Mouse (Mus musculus): ENCODE measurements around the gene Fbxl15. TPM values are rescaled to one million over a fixed set of nuclear protein-coding genes. Genes with fewer than 3 reads are reported as not detected.

Fbxl15 gene
- total and polyA plus RNA-seq, 2 experiments from 2014 or later = 54.2 to 71.4 TPM

DNA sequence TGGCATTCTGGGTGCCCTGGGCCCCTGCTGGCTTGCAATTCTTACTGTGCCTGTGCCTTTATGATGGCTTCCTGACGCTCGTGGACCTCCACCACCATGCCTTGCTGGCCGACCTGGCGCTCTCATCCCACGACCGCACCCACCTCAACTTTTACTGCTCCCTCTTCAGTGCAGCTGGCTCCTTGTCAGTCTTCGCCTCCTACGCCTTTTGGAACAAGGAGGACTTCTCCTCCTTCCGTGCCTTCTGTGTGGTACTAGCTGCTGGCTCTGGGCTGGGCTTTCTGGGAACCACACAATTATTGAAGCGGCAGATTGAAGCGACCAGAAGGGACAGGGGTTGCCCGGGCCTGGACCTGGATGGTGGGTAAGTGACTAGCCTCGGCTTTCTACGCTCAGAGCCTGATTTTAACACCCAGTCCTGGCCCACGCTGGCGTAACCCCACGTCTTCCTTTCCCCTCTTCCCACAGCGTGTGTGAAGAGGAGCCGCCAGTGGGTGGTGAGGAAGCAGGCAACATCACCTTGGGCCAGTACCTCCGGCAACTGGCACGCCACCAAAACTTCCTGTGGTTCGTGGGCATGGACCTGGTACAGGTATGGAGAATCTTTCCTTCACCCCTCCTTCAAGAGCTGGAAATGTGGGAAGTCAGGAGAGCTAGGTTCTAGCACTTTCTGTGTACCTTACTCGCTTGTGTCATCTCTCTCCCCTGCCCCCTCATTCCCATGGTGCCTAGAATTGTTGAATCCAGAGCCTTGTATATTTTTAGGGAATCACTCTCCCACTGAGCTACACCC is 40.0 kb downstream of the Fbxl15 start:
- Histone ChIP-seq H3K27me3 (ENCODE audit: insufficient read depth, low read length) (no peaks in the 10 kb centered on the region), H3K36me3 (ENCODE audit: insufficient read depth, low read length) (no peaks in the 10 kb centered on the region), H3K27ac (no peak overlapping the region), H3K4me2 (ENCODE audit: low read depth, low read length) (no peak overlapping the region), H3K4me3 (ENCODE audit: low read length) (no peak overlapping the region), H3K9me3 (ENCODE audit: low read length) (no peaks in the 10 kb centered on the region), H3K4me1 (ENCODE audit: insufficient read depth, low read length) (no peaks in the 10 kb centered on the region), H3K9ac (replicated peaks; ENCODE audit: low read length) (no peak overlapping the region)
- 89% methylated on average over 23 of the region's 23 CpGs for WGBS
- TF ChIP-seq CTCF (IDR thresholded peaks at IDR 0.05; ENCODE audit: low read depth) = no peak
- ATAC-seq (no peak), DNase-seq (ENCODE audit: low spot score) (no peak)

DNA sequence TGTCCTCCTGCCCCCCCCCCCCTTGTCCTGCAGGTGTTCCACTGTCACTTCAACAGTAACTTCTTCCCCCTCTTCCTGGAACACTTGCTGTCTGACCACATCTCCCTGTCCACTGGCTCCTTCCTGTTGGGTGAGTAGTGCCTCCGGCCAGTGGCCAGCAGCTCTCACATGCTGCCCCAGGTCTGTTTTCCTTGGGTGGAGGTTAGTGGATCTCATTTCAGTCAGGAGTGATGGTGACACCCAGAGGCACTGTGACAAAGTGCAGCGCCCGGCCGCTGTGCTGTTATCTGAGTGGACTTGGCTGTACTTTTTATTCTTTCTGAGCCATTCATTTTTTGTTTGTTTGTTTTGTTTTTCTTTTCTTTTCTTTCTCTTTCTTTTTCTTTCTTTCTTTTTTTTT is 41.2 kb downstream of the Fbxl15 start:
- Histone ChIP-seq H3K4me2 (ENCODE audit: low read depth, low read length) (no peak overlapping the region), H3K4me3 (ENCODE audit: low read length) (no peak overlapping the region), H3K4me1 (ENCODE audit: insufficient read depth, low read length) (no peaks in the 10 kb centered on the region), H3K36me3 (ENCODE audit: insufficient read depth, low read length) (no peaks in the 10 kb centered on the region), H3K27me3 (ENCODE audit: insufficient read depth, low read length) (no peaks in the 10 kb centered on the region), H3K9ac (replicated peaks; ENCODE audit: low read length) (no peak overlapping the region), H3K27ac (no peak overlapping the region), H3K9me3 (ENCODE audit: low read length) (no peaks in the 10 kb centered on the region)
- ATAC-seq (peak; percentile 78; the same call in 1 of the 2 replicates), DNase-seq (ENCODE audit: low spot score) (peak; percentile 78)
- peak; percentile 76 for TF ChIP-seq CTCF (IDR thresholded peaks at IDR 0.05; ENCODE audit: low read depth)
- whole genome bisulfite sequencing = 31% methylated on average over 4 of the region's 4 CpGs

DNA sequence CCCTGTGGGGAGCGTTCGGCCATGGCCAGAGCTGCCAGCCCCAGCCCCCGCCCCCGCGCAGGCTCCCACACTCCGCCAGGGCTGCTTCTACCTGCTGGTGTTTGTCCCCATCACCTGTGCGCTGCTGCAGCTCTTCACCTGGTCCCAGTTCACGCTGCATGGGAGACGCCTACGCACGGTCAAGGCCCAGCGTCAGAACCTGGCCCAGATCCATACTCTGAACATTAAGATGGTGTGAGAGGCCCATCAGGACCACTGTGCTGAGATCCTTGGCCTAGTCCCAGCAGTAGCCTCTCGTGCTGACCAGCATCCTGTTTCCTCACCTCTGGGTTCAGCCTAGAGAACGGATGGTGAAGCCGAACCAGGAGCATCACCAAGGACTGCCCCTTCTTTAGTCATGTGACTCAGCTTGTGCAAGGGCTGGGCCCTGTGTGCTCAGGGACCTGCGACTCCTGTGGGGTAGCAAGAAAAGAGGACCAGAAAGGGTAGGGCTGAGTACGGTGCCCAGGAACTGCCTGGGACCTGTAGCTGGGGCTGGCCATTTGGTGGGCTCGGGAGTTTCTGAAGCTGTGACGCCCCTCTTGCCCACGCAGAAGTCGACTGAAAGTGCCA is 46.6 kb downstream of the Fbxl15 start:
- Histone ChIP-seq H3K9me3 (ENCODE audit: low read length) (no peaks in the 10 kb centered on the region), H3K9ac (replicated peaks; ENCODE audit: low read length) (no peak overlapping the region; the same call in 1 of the 2 replicates), H3K4me3 (ENCODE audit: low read length) (no peak overlapping the region), H3K4me1 (ENCODE audit: insufficient read depth, low read length) (no peaks in the 10 kb centered on the region), H3K36me3 (ENCODE audit: insufficient read depth, low read length) (peaks cover 30% of the 10 kb centered on the region), H3K4me2 (ENCODE audit: low read depth, low read length) (no peak overlapping the region), H3K27me3 (ENCODE audit: insufficient read depth, low read length) (no peaks in the 10 kb centered on the region), H3K27ac (peak overlapping the region; percentile 58)
- ATAC-seq = no peak
- DNase-seq (ENCODE audit: low spot score) = no peak
- 42% methylated on average over 21 of the region's 21 CpGs for WGBS
- no peak for TF ChIP-seq CTCF (IDR thresholded peaks at IDR 0.05; ENCODE audit: low read depth)

DNA sequence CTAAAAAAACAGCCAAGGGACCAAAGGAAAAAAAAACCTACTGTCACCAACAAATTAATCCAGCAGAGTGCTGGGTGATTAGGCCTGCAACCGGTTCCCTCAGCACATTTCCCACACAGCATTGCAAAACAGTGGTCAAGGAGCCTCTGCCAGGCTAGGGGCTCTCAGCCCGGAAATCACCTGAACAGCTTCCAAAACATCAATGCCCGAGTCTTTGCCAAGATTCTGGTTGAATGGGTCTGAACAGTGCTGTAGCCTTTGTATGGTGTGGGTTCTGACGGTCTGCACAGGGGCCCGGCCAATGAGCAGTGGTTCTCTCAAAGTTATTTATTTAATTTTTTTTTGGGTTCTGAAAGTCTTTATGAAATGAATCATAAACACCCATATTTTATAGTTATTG is 47.5 kb downstream of the Fbxl15 start:
- H3K4me2 ChIP-seq (ENCODE audit: low read depth, low read length) = no peak overlapping the region
- WGBS = 30% methylated on average over 5 of the region's 5 CpGs
- H3K4me3 ChIP-seq (ENCODE audit: low read length) = no peak overlapping the region
- H3K36me3 ChIP-seq (ENCODE audit: insufficient read depth, low read length) = peaks cover 39% of the 10 kb centered on the region
- H3K9ac ChIP-seq (replicated peaks; ENCODE audit: low read length) = no peak overlapping the region
- H3K9me3 ChIP-seq (ENCODE audit: low read length) = no peaks in the 10 kb centered on the region
- no peaks in the 10 kb centered on the region for H3K27me3 ChIP-seq (ENCODE audit: insufficient read depth, low read length)
- peak; percentile 71 for DNase-seq (ENCODE audit: low spot score)
- TF ChIP-seq CTCF (IDR thresholded peaks at IDR 0.05; ENCODE audit: low read depth) = no peak
- ATAC-seq = peak; percentile 55; the same call in 1 of the 2 replicates
- no peaks in the 10 kb centered on the region for H3K4me1 ChIP-seq (ENCODE audit: insufficient read depth, low read length)
- 0 out of 2 replicates have a peak overlapping the region, but pooled peaks have one; percentile 58 for H3K27ac ChIP-seq

DNA sequence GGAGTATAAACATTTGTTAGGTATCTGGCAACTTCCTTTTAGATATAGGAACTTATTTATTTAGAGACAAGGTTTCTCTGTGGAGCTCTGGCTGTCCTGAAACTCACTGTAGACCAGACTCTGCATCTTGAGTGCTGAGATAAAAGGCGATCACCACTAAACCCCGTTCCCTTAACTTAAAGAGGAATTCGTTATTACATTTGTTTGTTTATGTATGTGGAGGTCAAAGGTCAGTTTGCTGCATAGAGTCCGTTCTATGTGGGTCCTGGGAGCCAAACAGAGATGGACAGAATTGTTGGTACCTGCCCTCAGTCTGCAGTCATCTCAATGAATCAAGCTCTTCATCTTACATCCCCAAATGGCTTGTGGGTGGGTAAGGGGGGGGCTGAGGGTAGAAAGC is 47.9 kb downstream of the Fbxl15 start:
- Histone ChIP-seq H3K27me3 (ENCODE audit: insufficient read depth, low read length) (no peaks in the 10 kb centered on the region), H3K36me3 (ENCODE audit: insufficient read depth, low read length) (peaks cover 43% of the 10 kb centered on the region), H3K9me3 (ENCODE audit: low read length) (no peaks in the 10 kb centered on the region), H3K4me2 (ENCODE audit: low read depth, low read length) (no peak overlapping the region), H3K27ac (peak overlapping the region; percentile 36), H3K9ac (replicated peaks; ENCODE audit: low read length) (no peak overlapping the region), H3K4me3 (ENCODE audit: low read length) (no peak overlapping the region), H3K4me1 (ENCODE audit: insufficient read depth, low read length) (no peaks in the 10 kb centered on the region)
- 64% methylated on average over 4 of the region's 4 CpGs for WGBS
- ATAC-seq (no peak), DNase-seq (ENCODE audit: low spot score) (no peak)
- no peak for TF ChIP-seq CTCF (IDR thresholded peaks at IDR 0.05; ENCODE audit: low read depth)

MicroRNA genes within 50 kb of the gene (microRNA counts, 519-probe panel; counts per million panel counts)
- 1,711 counts per million, percentile 21 among the panel's probes with 10 or more counts for microRNA mmu-miR-146b

Small RNA genes lying within 50 kb of the gene (microRNA-seq; reads per million reads assigned to microRNA genes)
- 3.6 to 5.5 reads per million in 2 experiments for gene Mir146b

Other genes starting within 250 kb of the Fbxl15 start
- gene Elovl3, start 196.3 kb upstream of the Fbxl15 start, total RNA-seq (2014; rRNA removed) = not detected in 2 replicates
- gene Elovl3, start 196.3 kb upstream of the Fbxl15 start, polyA plus RNA-seq (2015; fragmentation: Nextera tagmentation; extraction: Ambion mirVana) = not detected in 2 replicates
- gene Pitx3, start 179.9 kb upstream of the Fbxl15 start, total RNA-seq (2014; rRNA removed) = 0.21 and 1.7 TPM in 2 replicates
- gene Pitx3, start 179.9 kb upstream of the Fbxl15 start, polyA plus RNA-seq (2015; fragmentation: Nextera tagmentation; extraction: Ambion mirVana) = 0.16 TPM in 1 of 2 replicates, not detected in the other
- 56.4 and 63.7 TPM in 2 replicates for gene Gbf1, start 175.7 kb upstream of the Fbxl15 start, total RNA-seq (2014; rRNA removed)
- gene Gbf1, start 175.7 kb upstream of the Fbxl15 start, polyA plus RNA-seq (2015; fragmentation: Nextera tagmentation; extraction: Ambion mirVana) = 51.2 and 52.0 TPM in 2 replicates
- gene Nfkb2, start 23.9 kb upstream of the Fbxl15 start, total RNA-seq (2014; rRNA removed) = 3.5 and 4.7 TPM in 2 replicates
- 1.7 and 1.9 TPM in 2 replicates for gene Nfkb2, start 23.9 kb upstream of the Fbxl15 start, polyA plus RNA-seq (2015; fragmentation: Nextera tagmentation; extraction: Ambion mirVana)
- gene Psd, start 1.0 kb upstream of the Fbxl15 start, total RNA-seq (2014; rRNA removed) = 380 and 396 TPM in 2 replicates
- 115 and 123 TPM in 2 replicates for gene Psd, start 1.0 kb upstream of the Fbxl15 start, polyA plus RNA-seq (2015; fragmentation: Nextera tagmentation; extraction: Ambion mirVana)
- gene Cuedc2, start 10.5 kb downstream of the Fbxl15 start, total RNA-seq (2014; rRNA removed) = 125 and 134 TPM in 2 replicates
- gene Cuedc2, start 10.5 kb downstream of the Fbxl15 start, polyA plus RNA-seq (2015; fragmentation: Nextera tagmentation; extraction: Ambion mirVana) = 312 and 326 TPM in 2 replicates
- gene Mfsd13a, start 12.9 kb downstream of the Fbxl15 start, total RNA-seq (2014; rRNA removed) = 7.5 and 12.3 TPM in 2 replicates
- 9.9 and 10.5 TPM in 2 replicates for gene Mfsd13a, start 12.9 kb downstream of the Fbxl15 start, polyA plus RNA-seq (2015; fragmentation: Nextera tagmentation; extraction: Ambion mirVana)
- 0.89 and 3.3 TPM in 2 replicates for gene 2310034G01Rik, start 22.1 kb downstream of the Fbxl15 start, total RNA-seq (2014; rRNA removed)
- gene 2310034G01Rik, start 22.1 kb downstream of the Fbxl15 start, polyA plus RNA-seq (2015; fragmentation: Nextera tagmentation; extraction: Ambion mirVana) = 1.7 and 2.5 TPM in 2 replicates
- 321 and 337 TPM in 2 replicates for gene Actr1a, start 67.6 kb downstream of the Fbxl15 start, total RNA-seq (2014; rRNA removed)
- gene Actr1a, start 67.6 kb downstream of the Fbxl15 start, polyA plus RNA-seq (2015; fragmentation: Nextera tagmentation; extraction: Ambion mirVana) = 278 and 295 TPM in 2 replicates
- gene Sufu, start 68.7 kb downstream of the Fbxl15 start, total RNA-seq (2014; rRNA removed) = 21.4 and 21.9 TPM in 2 replicates
- gene Sufu, start 68.7 kb downstream of the Fbxl15 start, polyA plus RNA-seq (2015; fragmentation: Nextera tagmentation; extraction: Ambion mirVana) = 17.2 and 19.1 TPM in 2 replicates
- 108 and 115 TPM in 2 replicates for gene Trim8, start 173.5 kb downstream of the Fbxl15 start, total RNA-seq (2014; rRNA removed)
- gene Trim8, start 173.5 kb downstream of the Fbxl15 start, polyA plus RNA-seq (2015; fragmentation: Nextera tagmentation; extraction: Ambion mirVana) = 28.8 and 29.7 TPM in 2 replicates
- gene Arl3, start 245.0 kb downstream of the Fbxl15 start, total RNA-seq (2014; rRNA removed) = 66.2 and 71.1 TPM in 2 replicates
- 220 and 224 TPM in 2 replicates for gene Arl3, start 245.0 kb downstream of the Fbxl15 start, polyA plus RNA-seq (2015; fragmentation: Nextera tagmentation; extraction: Ambion mirVana)
- 8.1 and 10.2 TPM in 2 replicates for gene Sfxn2, start 245.2 kb downstream of the Fbxl15 start, total RNA-seq (2014; rRNA removed)
- gene Sfxn2, start 245.2 kb downstream of the Fbxl15 start, polyA plus RNA-seq (2015; fragmentation: Nextera tagmentation; extraction: Ambion mirVana) = 12.0 and 13.0 TPM in 2 replicates

Data from hindbrain, postnatal 0 days (tissue).